Mouse (Mus musculus): ENCODE data around the gene Rab6b.

DNA sequence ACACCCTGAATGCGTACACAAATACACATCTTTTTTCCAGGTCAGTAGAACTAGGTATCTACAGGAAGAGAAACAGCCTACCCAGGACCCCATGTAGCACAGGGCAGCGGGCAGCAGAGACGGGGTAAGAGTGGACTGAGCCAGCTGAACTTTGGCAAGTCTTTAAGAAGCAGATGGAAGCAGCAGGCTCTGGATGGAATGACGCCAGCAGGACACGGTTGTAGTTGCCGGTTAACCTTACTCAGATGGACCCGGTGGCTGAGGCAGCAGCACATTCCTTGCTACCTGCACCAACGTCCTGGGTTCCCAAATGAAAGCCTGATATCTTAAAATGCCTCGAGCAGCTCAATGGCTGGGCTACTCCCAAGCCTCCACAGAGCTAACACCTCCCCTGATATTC lies 75.2 kb downstream of the Rab6b start:
- TF ChIP-seq CTCF (conservative IDR thresholded peaks at IDR 0.05; ENCODE audit: low read length) (no peak), NANOG (IDR thresholded peaks at IDR 0.05; ENCODE audit: borderline replicate concordance, low read length) (no peak), POU5F1 (IDR thresholded peaks at IDR 0.05; ENCODE audit: borderline replicate concordance, low read length) (no peak)
